Mouse (Mus musculus) kidney, adult 9 months (tissue): Measurements from ENCODE around the gene Eftud2.
A peak's percentile ranks its signal among the peaks of the same experiment; 100 is the strongest.

ENCODE experiments used
- DNase-seq: peaks from one replicate; pipeline ENCODE4 v3.0.0; 2022

The Eftud2 gene

GRCm38 (mm10) chr11:102880585-102881313 lies at the start of gene Eftud2, which contains the start of gene Ccdc103:
Gene Eftud2 (minus strand): TSS chr11:102880985.
Gene Ccdc103 (plus strand): TSS chr11:102881204.
- DNase-seq, result peak; percentile 95

GRCm38 (mm10) chr11:102925351-102925717 lies 44.5 kb upstream of the Eftud2 start:
- DNase-seq, result no peak

GRCm38 (mm10) chr11:102924557-102925350 lies 44.0 kb upstream of the Eftud2 start, which contains the start of gene Kif18b:
Gene Kif18b (minus strand): TSS chr11:102925124.
- peak; percentile 95 for DNase-seq

- no peak for DNase-seq
Observed at GRCm38 (mm10) chr11:102921491-102921890, 40.7 kb upstream of the Eftud2 start.

- DNase-seq, result no peak
Observed at GRCm38 (mm10) chr11:102918077-102918476, 37.3 kb upstream of the Eftud2 start.

GRCm38 (mm10) chr11:102915380-102915779 lies 34.6 kb upstream of the Eftud2 start:
- no peak for DNase-seq

- no peak for DNase-seq
Observed at GRCm38 (mm10) chr11:102911376-102911775, 30.6 kb upstream of the Eftud2 start.

- DNase-seq, result no peak
Observed at GRCm38 (mm10) chr11:102903654-102904053, 22.9 kb upstream of the Eftud2 start.

GRCm38 (mm10) chr11:102902107-102902506 lies 21.3 kb upstream of the Eftud2 start:
- no peak for DNase-seq

GRCm38 (mm10) chr11:102901199-102901598 lies 20.4 kb upstream of the Eftud2 start:
- no peak for DNase-seq

GRCm38 (mm10) chr11:102900763-102901162 lies 20.0 kb upstream of the Eftud2 start, which contains the start of gene Gfap:
Gene Gfap (minus strand): TSS chr11:102900912.
- peak; percentile 73 for DNase-seq

GRCm38 (mm10) chr11:102898408-102898807 lies 17.6 kb upstream of the Eftud2 start:
- DNase-seq, result no peak

- no peak for DNase-seq
Observed at GRCm38 (mm10) chr11:102896641-102897040, 15.9 kb upstream of the Eftud2 start.

- no peak for DNase-seq
Observed at GRCm38 (mm10) chr11:102895779-102896178, 15.0 kb upstream of the Eftud2 start.

GRCm38 (mm10) chr11:102894716-102895115 lies 13.9 kb upstream of the Eftud2 start:
- DNase-seq, result no peak

- DNase-seq, result peak; percentile 87
Observed at GRCm38 (mm10) chr11:102893015-102893651, 12.3 kb upstream of the Eftud2 start.

- no peak for DNase-seq
Observed at GRCm38 (mm10) chr11:102890096-102890495, 9.3 kb upstream of the Eftud2 start.

- DNase-seq, result no peak
Observed at GRCm38 (mm10) chr11:102888135-102888534, 7.3 kb upstream of the Eftud2 start.

GRCm38 (mm10) chr11:102887433-102887832 lies 6.6 kb upstream of the Eftud2 start:
- DNase-seq, result no peak

GRCm38 (mm10) chr11:102884616-102885219 lies 3.9 kb upstream of the Eftud2 start, which contains the start of gene Fam187a:
Gene Fam187a (plus strand): TSS chr11:102885169.
- DNase-seq, result no peak

GRCm38 (mm10) chr11:102881314-102882198 lies 771 bp upstream of the Eftud2 start:
- no peak for DNase-seq

GRCm38 (mm10) chr11:102879558-102879957 lies 1.2 kb downstream of the Eftud2 start:
- no peak for DNase-seq
